Mouse (Mus musculus) heart, embryonic 13.5 days (tissue): Measurements from ENCODE around the gene Morf4l1. TPM values are rescaled to one million over a fixed set of nuclear protein-coding genes. Genes with fewer than 3 reads are reported as not detected.

Experiments used
- ATAC-seq: fragments of 200-750 bp; cut with Nextera tagmentation; 2 replicates; pipeline ENCODE4 v1.8.0; 2017; ENCODE audit warnings: moderate TSS enrichment; ENCODE audit not compliant: insufficient number of reproducible peaks, low FRiP score, low TSS enrichment; ENCODE audit errors: extremely low read depth
- H3K27ac ChIP-seq: fragments of 300-500 bp; sonication (generic); replicated peaks from 2 replicates; pipeline ENCODE4 v1.5.1; 2015; ENCODE audit warnings: moderate library complexity, mild to moderate bottlenecking, inconsistent platforms
- H3K27me3 ChIP-seq: fragments of 300-500 bp; sonication (generic); replicated peaks from 2 replicates; pipeline ENCODE4 v1.6.1; 2015; ENCODE audit warnings: mild to moderate bottlenecking, inconsistent platforms
- H3K36me3 ChIP-seq: fragments of 300-500 bp; sonication (generic); 2 replicates; pipeline ENCODE4 v1.6.1; 2015; ENCODE audit warnings: mild to moderate bottlenecking, inconsistent platforms
- H3K4me1 ChIP-seq: fragments of 300-500 bp; sonication (generic); 2 replicates; pipeline ENCODE4 v1.6.1; 2015; ENCODE audit warnings: inconsistent platforms
- H3K4me2 ChIP-seq: fragments of 300-500 bp; sonication (generic); 2 replicates; pipeline ENCODE4 v1.6.1; 2015; ENCODE audit warnings: inconsistent platforms, mild to moderate bottlenecking, moderate library complexity
- H3K4me3 ChIP-seq: fragments of 300-500 bp; sonication (generic); 2 replicates; pipeline ENCODE4 v1.5.1; 2015; ENCODE audit warnings: moderate library complexity, mild to moderate bottlenecking, inconsistent platforms
- H3K9ac ChIP-seq: fragments of 300-500 bp; sonication (generic); 2 replicates; pipeline ENCODE4 v1.6.1; 2015; ENCODE audit warnings: inconsistent platforms, mild to moderate bottlenecking, moderate library complexity
- H3K9me3 ChIP-seq: fragments of 300-500 bp; sonication (generic); 2 replicates; pipeline ENCODE4 v1.6.1; 2016; ENCODE audit warnings: inconsistent platforms
- WGBS: fragments of 180-500 bp; shearing (Covaris S2); methylation state at CpG from one replicate; pipeline ENCODE4 v1.1.7; 2015; ENCODE audit warnings: mixed read lengths; 5-methylcytosine and 5-hydroxymethylcytosine counted together
- polyA plus RNA-seq: library from polyadenylated mRNA; unstranded; fragments of >200 nt; fragmentation: Nextera tagmentation; extraction: Ambion mirVana; gene quantifications from 2 replicates; pipeline ENCODE4 v1.2.1, GENCODE M21; 2015

Morf4l1 gene
- polyA plus RNA-seq, 1 experiment from 2014 or later, result 332 TPM

DNA sequence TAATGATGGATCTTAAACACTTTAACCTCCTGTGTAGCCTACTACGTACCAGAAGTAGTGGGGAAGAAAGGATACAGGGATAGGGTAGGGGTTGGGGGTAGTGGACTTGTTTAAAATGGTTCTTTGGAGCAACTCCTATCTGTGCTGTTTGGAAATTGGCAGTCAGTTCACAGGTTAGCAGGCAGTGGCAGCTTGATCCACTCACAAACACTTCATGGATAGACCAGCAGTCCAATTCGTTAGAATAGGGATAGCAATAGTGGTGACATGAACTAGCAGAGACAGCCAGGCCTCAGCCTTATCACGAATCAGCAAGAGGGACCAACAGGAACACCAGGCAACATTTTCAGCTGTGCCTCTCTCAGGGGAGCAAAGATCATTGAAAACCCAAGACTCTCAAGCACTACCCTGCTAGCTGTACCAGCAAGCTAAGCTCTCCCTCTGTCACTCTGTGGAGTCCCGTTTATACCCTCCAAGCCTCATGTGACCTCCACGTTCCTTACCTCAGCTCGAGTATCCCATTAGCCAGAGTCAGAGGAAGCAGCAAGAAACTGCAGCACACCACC lies 14.1 kb upstream of the Morf4l1 start:
- Histone ChIP-seq H3K9me3 (no peaks in the 10 kb centered on the region), H3K9ac (no peak overlapping the region), H3K36me3 (no peaks in the 10 kb centered on the region), H3K4me1 (peaks cover 20% of the 10 kb centered on the region), H3K4me3 (no peak overlapping the region), H3K4me2 (no peak overlapping the region), H3K27me3 (no peaks in the 10 kb centered on the region), H3K27ac (peak overlapping the region; percentile 56)
- no peak for ATAC-seq
- 40% methylated on average over 6 of the region's 6 CpGs for WGBS

DNA sequence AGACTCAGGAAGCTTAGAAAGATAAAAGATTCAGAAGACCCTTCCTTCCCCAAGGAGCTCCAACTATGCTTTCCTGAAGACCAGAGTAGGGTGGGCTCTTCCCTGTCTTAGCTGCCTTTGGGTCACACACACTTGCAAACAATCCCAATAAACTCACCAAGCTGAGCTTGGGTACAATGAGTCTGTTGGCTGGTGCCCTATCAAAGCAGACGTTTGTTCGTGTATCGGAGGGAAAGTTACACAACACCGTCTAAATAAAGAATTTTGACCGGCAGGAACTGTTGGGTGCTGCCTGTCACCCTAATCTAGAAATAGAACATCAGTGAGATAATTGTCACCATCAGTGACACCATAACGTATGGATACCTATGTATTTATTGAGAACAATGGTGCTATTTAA lies 12.6 kb upstream of the Morf4l1 start:
- no peaks in the 10 kb centered on the region for H3K27me3 ChIP-seq

GRCm38 (mm10) chr9:90126260-90127010 lies 11.9 kb upstream of the Morf4l1 start:
- Histone ChIP-seq H3K36me3 (no peaks in the 10 kb centered on the region), H3K4me3 (peak overlapping the region; percentile 50), H3K27me3 (no peaks in the 10 kb centered on the region), H3K4me1 (peaks cover 15% of the 10 kb centered on the region), H3K4me2 (peak overlapping the region; percentile 69), H3K27ac (no peak overlapping the region), H3K9me3 (no peaks in the 10 kb centered on the region), H3K9ac (peak overlapping the region; percentile 70)
- ATAC-seq, result no peak; the same call in 1 of the 2 replicates
- 2% methylated on average over 30 of the region's 30 CpGs for WGBS

More for the DNA sequence above, 12.6 kb upstream of the Morf4l1 start:
- 45% methylated on average over 6 of the region's 6 CpGs for WGBS
- no peak for ATAC-seq
- no peak overlapping the region for H3K27ac ChIP-seq
- peak overlapping the region; percentile 50; the same call in 1 of the 2 replicates for H3K4me3 ChIP-seq
- peaks cover 15% of the 10 kb centered on the region for H3K4me1 ChIP-seq
- H3K36me3 ChIP-seq, result no peaks in the 10 kb centered on the region
- H3K9ac ChIP-seq, result no peak overlapping the region
- H3K9me3 ChIP-seq, result no peaks in the 10 kb centered on the region
- peak overlapping the region; percentile 69 for H3K4me2 ChIP-seq

DNA sequence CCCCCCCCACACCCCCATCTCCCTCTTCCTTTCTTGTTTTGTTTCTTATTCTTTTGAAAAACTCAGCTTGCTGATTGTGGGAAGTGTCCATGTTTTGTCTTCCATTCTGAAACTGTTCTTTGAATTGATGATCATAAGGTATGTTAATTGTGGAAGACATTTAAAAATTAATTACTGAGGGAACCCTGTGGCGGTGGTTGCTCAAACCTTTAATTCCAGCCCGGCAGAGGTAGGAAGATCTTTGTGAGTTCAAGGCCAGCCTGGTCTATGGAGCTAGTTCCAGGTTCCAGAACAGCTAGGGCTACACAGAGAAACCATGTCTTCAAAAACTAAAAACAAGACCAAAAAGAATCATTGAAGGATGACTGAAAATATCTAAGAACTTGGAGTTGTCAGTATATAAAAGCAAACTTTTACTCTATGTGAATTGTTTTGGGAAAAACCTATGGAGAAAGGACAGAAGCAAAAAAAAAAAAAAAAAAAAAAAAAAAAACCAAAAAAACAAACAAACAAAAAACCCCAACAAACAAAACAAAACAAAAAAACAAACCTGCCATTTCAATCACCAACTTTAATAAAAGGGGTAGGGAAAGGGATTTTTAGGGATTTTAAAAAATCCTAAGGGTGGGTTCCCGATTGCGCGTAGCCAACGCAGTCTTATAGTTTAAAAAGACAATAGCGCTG lies 11.0 kb upstream of the Morf4l1 start:
- Histone ChIP-seq H3K4me2 (peak overlapping the region; percentile 69), H3K9me3 (no peaks in the 10 kb centered on the region), H3K27me3 (no peaks in the 10 kb centered on the region), H3K36me3 (no peaks in the 10 kb centered on the region), H3K4me3 (peak overlapping the region; percentile 50), H3K9ac (peak overlapping the region; percentile 70), H3K4me1 (peaks cover 15% of the 10 kb centered on the region), H3K27ac (no peak overlapping the region)
- 19% methylated on average over 7 of the region's 7 CpGs for WGBS
- no peak for ATAC-seq

DNA sequence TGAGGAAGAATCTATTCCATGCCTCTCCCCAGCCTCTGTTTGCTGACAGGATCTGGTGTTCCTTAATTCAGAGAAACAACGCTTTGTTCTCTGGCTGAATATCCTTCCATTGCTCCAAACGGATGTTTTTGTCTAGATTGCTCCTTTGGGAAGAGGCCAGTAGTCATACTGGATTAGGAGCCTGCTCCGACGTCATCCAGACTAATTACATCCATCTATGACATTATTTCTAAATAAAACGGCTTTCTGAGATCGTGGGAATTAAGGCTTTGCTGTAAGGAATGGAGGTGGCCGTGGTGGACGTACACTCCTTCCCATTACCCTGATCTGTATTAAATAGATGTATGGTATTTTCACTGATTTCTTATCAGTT lies 10.3 kb upstream of the Morf4l1 start:
- H3K27ac ChIP-seq, result no peak overlapping the region; the same call in 1 of the 2 replicates
- ATAC-seq, result no peak

DNA sequence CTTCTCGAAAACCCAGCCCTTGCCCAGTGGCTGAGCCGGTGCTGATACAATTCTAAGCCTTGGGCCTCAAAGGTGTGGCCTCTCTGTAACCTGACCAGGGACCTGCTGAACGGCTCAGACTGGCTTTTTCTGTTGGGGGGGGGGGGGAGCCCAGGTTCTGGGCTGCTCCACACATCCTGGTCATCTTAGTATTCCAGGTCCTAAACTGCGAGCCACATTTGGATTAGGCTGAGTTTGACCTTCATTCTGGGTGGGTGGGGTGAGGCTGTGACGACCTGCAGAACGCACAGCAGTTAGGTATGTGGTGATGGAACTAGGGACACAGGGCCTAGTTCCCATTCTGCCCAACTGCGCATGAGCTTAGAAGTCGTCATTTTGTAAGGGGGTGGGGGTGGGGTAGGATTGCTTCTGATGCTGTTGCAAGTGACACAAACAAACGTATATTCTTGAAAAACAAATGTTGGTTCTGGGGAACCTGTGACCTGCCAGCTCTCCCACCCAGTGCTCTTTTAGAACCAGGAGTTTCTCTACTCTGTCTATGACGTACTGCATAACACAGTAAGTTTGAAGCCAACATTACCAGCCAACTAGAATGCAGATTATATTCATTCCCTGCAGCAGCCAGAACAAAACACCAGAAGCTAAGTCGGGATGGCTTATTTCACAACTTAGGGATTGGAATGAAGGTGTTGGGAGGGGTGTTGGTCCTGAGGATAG lies 9.7 kb upstream of the Morf4l1 start:
- no peak for ATAC-seq
- peak overlapping the region; percentile 26; the same call in 1 of the 2 replicates for H3K4me2 ChIP-seq

More for the DNA sequence above, 10.3 kb upstream of the Morf4l1 start:
- Histone ChIP-seq H3K4me3 (no peak overlapping the region), H3K4me1 (peaks cover 15% of the 10 kb centered on the region), H3K36me3 (no peaks in the 10 kb centered on the region), H3K9ac (no peak overlapping the region), H3K27me3 (no peaks in the 10 kb centered on the region), H3K9me3 (no peaks in the 10 kb centered on the region), H3K4me2 (peak overlapping the region; percentile 26; the same call in 1 of the 2 replicates)
- WGBS, result 39% methylated on average over 8 of the region's 8 CpGs

GRCm38 (mm10) chr9:90122246-90122740 lies 7.7 kb upstream of the Morf4l1 start:
- H3K9ac ChIP-seq, result no peak overlapping the region
- 59% methylated on average over 4 of the region's 4 CpGs for WGBS
- H3K4me2 ChIP-seq, result no peak overlapping the region
- H3K4me1 ChIP-seq, result peaks cover 15% of the 10 kb centered on the region
- H3K27me3 ChIP-seq, result peaks cover 6% of the 10 kb centered on the region
- H3K36me3 ChIP-seq, result no peaks in the 10 kb centered on the region
- no peak overlapping the region for H3K4me3 ChIP-seq
- no peak overlapping the region for H3K27ac ChIP-seq
- H3K9me3 ChIP-seq, result no peaks in the 10 kb centered on the region
- ATAC-seq, result no peak

More for the DNA sequence above, 9.7 kb upstream of the Morf4l1 start:
- WGBS, result 39% methylated on average over 11 of the region's 11 CpGs
- Histone ChIP-seq H3K4me3 (no peak overlapping the region), H3K4me1 (peaks cover 15% of the 10 kb centered on the region), H3K36me3 (no peaks in the 10 kb centered on the region), H3K9ac (no peak overlapping the region), H3K27me3 (no peaks in the 10 kb centered on the region), H3K9me3 (no peaks in the 10 kb centered on the region), H3K27ac (no peak overlapping the region; the same call in 1 of the 2 replicates)

DNA sequence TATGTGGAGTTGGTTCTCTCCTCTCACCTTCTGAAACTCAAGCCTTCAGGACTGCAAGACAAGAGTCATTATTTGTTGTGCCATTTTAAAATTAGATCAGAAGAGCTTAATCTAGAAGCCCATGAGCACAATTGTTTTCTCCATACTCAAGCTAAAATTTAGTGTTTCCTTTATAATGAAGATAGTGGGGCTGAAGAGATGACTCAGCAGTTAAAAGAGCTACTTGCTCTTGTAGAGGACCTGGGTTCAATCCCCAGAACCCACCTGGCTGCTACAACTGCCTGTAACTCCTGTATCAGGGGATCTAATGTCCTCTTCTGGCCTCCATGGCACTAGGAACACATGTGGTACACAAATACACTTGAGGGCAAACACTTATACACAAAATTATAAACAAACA lies 2.7 kb upstream of the Morf4l1 start:
- peaks cover 7% of the 10 kb centered on the region for H3K27me3 ChIP-seq
- no peak for ATAC-seq

GRCm38 (mm10) chr9:90115308-90115700 lies 730 bp upstream of the Morf4l1 start:
- H3K9ac ChIP-seq, result peak overlapping the region; percentile 79
- H3K36me3 ChIP-seq, result no peaks in the 10 kb centered on the region
- H3K9me3 ChIP-seq, result no peaks in the 10 kb centered on the region
- ATAC-seq, result no peak
- H3K27me3 ChIP-seq, result peaks cover 7% of the 10 kb centered on the region
- peak overlapping the region; percentile 98 for H3K4me3 ChIP-seq
- peak overlapping the region; percentile 32; the same call in 1 of the 2 replicates for H3K27ac ChIP-seq
- peak overlapping the region; percentile 75 for H3K4me2 ChIP-seq
- peaks cover 28% of the 10 kb centered on the region for H3K4me1 ChIP-seq

More for the DNA sequence above, 2.7 kb upstream of the Morf4l1 start:
- Histone ChIP-seq H3K9ac (no peak overlapping the region), H3K9me3 (no peaks in the 10 kb centered on the region), H3K4me3 (no peak overlapping the region), H3K27ac (no peak overlapping the region), H3K4me1 (peaks cover 13% of the 10 kb centered on the region), H3K36me3 (no peaks in the 10 kb centered on the region), H3K4me2 (no peak overlapping the region)

DNA sequence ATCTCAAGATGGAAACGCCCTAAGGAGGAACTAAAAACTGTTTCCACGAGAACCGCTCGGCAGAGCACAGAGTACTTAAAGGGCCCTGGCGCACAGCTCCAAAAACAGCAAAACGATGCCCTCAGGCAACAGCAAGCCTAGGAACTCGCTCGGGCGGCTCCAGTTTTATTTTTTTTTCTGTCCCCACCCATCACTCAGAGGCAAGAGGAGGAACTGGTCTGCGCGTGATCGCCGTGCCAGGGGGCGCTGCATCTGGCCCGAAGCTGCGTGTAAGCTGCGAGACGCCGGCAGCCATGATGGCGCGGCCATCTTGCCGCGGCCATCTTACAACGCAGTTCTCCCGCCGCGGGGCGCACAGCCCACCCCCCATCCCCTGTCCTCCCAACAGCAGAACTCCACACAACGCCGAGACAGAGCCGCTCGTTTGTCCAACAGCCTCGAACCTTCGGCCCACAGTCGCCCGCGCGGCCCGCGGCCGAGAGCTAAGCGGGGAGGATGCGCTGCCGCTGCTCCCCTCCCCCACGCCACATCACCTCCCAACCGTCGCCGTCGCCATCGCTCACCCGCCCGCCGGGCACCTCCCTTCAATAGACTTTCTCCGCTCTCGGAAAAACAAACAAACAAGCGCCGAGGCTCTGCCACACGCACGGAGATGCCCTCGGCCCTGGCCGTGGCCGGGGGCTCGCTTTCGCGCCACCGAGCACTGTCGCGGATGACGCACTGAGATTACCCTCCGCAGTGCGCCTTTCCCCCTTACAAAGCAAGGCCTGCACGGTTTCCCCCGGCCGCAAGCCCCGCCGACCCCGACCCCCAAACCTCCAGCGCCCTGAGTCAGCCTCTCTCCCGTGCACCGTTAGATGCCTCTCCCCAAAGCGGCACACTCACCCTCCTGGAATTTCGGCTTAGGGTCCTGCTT lies 665 bp downstream of the Morf4l1 start:
- Histone ChIP-seq H3K9ac (peak overlapping the region; percentile 95), H3K4me1 (peaks cover 40% of the 10 kb centered on the region), H3K36me3 (peaks cover 9% of the 10 kb centered on the region), H3K27ac (peak overlapping the region; percentile 98), H3K4me2 (peak overlapping the region; percentile 85), H3K9me3 (no peaks in the 10 kb centered on the region), H3K4me3 (peak overlapping the region; percentile 98), H3K27me3 (peaks cover 7% of the 10 kb centered on the region)
- under 1% methylated on average over 80 of the region's 82 CpGs for WGBS
- peak; percentile 53 for ATAC-seq
